Mouse (Mus musculus) CH12.LX (cell line): ENCODE measurements around the gene Fgfrl1.

Experiments
- HCFC1 ChIP-seq: IDR thresholded peaks from 2 replicates; pipeline ENCODE4 v1.6.1; 2012; ENCODE audit warnings: low read depth, mild to moderate bottlenecking, inconsistent platforms, low read length, improper control_type of control experiment
- JUN ChIP-seq: IDR thresholded peaks from 2 replicates; pipeline ENCODE4 v1.6.1; 2011; ENCODE audit warnings: low read depth, mild to moderate bottlenecking, low read length, improper control_type of control experiment, moderate library complexity; ENCODE audit not compliant: insufficient read depth
- POLR2A ChIP-seq: IDR thresholded peaks from 2 replicates; pipeline ENCODE4 v1.6.1; 2011; ENCODE audit warnings: low read depth, mild to moderate bottlenecking, improper control_type of control experiment, low read length
- ZC3H11A ChIP-seq: IDR thresholded peaks from 2 replicates; pipeline ENCODE4 v1.6.1; 2012; ENCODE audit warnings: low read depth, mild to moderate bottlenecking, inconsistent platforms, low read length, improper control_type of control experiment

- TF ChIP-seq ZC3H11A (no peak), HCFC1 (no peak), JUN (no peak), POLR2A (no peak)
Observed at GRCm38 (mm10) chr5:108750328-108751210, 58.4 kb downstream of the Fgfrl1 start.
